Mouse (Mus musculus): ENCODE results near the gene Olfr30.
"Not testable (repeated sequence)": the region's sequence is repeated elsewhere in the genome, so short reads cannot be mapped to it uniquely, and the experiment has no call there.

Olfr30 gene

DNA sequence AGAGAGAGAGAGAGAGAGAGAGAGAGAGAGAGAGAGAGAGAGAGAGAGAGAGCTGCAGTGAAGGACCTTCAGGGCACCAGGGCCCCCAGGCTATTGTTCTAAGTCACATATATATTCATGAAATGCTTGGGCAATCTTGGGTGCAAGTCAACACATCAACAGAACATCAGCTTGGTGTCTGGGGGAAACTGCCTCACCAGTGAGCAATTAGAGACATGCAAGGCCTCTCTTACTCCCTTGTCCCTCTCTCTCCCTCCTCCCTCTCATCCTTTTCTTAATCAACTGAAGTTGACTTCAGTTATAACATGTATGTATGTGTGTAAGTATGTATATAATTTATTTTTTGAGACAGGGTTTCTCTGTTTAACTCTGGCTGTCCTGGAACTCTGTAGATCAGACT is at the start of gene Olfr30:
TSS of gene Olfr30 (minus strand) at position 101 of the 400 bp plus-strand sequence.
- DNase-seq (ENCODE audit: low spot score in 2 of 2): no peak

DNA sequence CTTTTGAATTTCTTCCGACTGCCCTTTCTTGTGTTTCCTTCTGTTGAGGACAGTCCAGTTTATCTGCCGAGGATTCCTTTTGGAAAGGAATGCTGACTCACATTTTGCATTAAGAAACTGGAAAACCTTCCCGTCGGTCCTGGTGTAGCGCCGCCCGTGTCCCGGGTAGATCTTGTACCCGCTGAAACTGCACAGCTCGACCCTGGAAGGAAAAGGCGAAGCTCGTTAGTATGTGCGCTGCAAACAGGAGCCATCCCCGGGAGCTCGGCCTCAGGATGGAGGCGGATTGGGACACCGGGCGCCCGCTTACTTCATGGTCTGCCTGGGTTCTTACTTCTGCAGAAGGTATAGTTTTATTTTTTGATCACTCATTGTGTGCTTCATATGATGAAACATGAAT is 47.0 kb upstream of the Olfr30 start:
- DNase-seq (ENCODE audit: low spot score in 2 of 2): not testable (repeated sequence)

DNA sequence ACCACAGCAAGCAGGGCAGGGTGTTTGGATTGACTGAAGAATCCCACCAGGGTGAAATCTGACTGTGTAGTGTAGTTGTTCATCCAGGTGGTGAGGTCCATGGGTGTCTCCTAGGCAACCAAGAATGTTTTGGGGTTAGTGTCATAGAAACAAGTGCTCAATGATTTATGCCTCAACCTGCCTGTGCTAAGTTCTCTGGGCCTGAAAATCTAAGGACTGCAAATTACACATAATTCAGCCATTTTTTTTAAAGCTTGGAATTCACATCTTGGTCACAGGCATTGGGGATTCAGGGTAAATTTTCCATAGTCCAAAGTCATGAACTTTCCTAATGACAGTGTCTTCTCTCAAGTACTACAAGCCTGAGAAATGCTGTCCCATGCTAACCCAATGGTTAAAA is 40.4 kb upstream of the Olfr30 start, which contains the start of gene Olfr331:
TSS of gene Olfr331 (minus strand) at position 101 of the 400 bp plus-strand sequence.
- DNase-seq (ENCODE audit: low spot score in 2 of 2): not testable (repeated sequence)

DNA sequence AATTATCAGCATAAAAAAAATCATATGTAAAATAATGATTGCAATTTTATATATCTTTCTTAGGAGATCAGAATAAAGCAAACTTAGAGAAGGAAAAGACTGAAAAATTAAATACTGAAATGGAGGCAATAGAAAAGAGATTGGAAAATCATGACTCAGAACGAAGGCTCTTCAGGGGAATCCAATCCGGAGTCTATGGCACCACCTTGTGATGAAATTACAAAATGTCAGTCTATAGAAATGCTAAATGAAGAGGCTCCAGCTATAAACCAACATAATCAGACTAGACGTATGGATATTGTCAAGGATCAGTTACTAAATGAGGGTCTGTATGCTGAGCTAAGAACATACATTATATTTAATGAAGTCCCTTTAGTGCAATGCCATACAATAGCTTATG is 37.2 kb upstream of the Olfr30 start:
- DNase-seq (ENCODE audit: low spot score in 2 of 2): no peak

DNA sequence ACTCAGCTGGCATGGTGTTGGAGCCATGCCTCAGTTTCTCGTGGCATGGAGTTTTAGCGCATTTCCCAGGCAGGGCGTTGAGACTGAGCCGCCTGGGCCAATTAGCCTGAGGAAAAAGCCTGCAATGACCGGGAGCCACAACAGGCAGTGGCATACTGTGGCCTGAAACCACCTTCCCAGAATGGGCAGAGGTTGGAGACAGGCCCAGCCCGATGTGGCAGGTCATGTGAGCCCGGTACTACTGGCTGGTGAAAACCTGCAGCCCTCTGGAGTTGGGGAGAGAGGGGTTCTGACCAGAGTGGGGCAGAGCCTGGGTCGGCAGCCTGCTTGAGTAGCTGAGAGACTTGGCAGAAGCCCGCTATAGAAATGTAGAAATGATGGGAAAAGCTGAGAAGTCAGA is 36.7 kb upstream of the Olfr30 start:
- no peak for DNase-seq (ENCODE audit: low spot score in 2 of 2)

DNA sequence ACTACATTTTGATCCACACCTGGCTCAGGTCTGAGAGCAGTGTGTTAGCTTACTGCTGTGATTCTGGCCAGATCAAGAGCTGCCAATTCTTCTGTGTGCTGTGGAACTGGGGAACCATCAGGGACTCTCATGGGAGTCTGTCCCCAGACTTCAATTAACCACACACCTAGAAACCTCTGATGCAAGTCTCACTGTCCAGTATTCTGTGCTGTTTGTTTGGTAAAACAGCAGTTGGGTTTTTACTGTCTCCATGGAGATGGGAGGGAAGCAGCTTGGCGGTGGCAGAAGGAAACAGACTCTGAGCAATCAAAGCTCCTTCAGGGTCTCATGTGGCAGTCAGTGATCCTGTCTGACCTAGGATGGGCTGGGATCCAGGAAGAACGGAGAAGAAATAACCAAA is 30.4 kb upstream of the Olfr30 start, which contains the start of gene Olfr332:
TSS of gene Olfr332 (minus strand) at position 101 of the 400 bp plus-strand sequence.
- DNase-seq (ENCODE audit: low spot score in 2 of 2): no peak

DNA sequence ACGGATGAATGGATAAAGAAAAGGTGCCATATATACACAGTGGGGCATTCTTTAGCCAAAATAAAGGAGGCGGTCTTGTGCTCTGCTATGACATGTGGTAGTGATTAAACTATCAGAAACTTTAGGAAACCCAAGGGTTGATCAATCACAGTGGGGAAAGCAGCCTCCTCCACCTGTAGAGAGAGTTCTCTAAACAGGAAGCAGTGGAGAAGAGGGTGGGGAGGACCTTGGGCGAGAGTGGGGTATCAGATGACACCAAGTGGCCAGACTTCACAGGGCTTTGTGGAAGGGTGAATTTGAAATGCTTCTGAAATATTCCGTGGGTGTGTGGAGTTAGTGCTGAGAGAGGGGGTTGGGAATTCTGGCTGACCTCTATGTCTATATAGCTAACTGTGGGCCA is 8.5 kb downstream of the Olfr30 start:
- no peak for DNase-seq (ENCODE audit: low spot score in 2 of 2)

DNA sequence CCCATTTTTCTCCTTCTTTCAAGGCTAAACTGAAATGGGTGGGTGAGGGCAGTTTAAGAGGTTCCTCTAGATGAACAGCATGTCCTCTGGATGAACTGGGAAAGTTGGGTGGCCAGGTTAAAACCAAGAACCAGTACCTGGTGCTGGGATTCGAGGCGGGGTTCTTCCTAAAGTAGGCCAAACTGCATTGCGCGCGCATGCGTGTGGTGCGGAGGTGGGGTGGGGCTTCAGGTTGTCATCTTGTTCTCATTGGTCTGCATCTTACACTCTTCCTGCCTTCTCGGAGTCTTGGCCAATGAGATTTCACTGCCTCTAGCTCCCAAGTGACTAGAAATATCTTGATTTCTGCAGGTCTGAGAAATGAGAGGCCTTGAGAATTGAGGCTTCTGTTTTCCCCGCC is 9.3 kb downstream of the Olfr30 start, which contains the start of gene Lypd9:
TSS of gene Lypd9 (minus strand) at position 165 of the 400 bp plus-strand sequence.
- no peak for DNase-seq (ENCODE audit: low spot score in 2 of 2)

DNA sequence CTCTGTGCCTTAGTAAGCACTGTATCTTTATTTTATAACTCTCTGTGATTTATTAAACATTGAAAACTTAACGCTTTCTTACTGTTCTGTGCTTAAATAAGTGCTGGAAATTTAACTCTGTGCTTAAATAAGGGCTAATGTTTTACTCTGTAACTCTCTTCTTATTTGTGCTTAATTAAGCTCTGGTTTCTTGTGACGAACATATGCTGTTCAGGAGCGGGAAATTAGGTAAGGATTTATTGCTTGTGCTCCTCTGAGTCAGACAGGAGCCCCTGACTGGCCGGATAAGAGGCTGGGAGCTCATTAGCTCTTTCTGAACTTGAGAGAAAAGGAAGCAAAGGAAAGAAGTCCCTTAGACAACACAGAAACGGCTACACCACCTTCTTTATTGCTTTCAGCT is 24.2 kb downstream of the Olfr30 start:
- DNase-seq (ENCODE audit: low spot score in 2 of 2): no peak

DNA sequence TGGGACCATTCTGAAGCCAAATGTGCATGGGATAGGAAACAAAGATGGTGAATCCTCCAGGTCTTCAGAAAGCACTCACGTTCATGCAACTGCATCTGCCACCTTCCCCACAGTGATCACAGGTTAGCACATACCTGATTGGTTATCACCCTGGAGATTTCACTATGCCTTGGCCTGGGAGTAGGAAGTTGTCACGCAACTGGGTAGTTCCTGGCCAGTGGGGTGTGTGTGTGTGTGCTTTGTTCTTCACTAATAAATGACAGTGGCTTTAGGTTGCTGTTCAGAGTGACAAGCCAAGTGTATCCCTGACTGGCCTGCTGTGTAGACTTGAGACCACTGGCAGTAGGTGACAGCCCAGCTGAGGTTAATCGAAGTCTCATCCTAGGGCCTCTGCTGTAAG is 29.8 kb downstream of the Olfr30 start, which contains the start of gene Gm12253:
TSS of gene Gm12253 (plus strand) at position 301 of the 400 bp plus-strand sequence.
- DNase-seq (ENCODE audit: low spot score in 2 of 2): no peak

DNA sequence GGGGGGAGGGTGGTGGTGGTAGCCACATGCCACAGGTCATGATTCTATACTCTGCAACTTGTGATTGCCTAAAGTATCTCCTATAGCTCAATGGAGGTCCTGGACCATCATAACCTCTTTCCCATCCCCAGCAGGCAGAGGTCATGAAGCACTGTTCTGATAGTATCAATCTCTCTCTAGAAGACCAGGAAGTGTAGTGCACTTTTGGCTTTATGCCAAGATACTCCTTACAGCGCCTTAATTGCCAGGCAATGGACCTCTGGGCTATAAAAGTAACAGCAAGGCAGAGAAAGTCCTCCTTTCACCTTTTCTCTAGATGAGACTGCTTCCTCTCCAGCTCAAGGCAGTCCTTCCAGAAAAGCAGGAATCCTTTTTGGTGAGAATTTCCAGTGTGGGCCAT is 41.3 kb downstream of the Olfr30 start, which contains the start of gene 1810065E05Rik:
TSS of gene 1810065E05Rik (plus strand) at position 297 of the 400 bp plus-strand sequence.
- no peak for DNase-seq (ENCODE audit: low spot score in 2 of 2)

DNA sequence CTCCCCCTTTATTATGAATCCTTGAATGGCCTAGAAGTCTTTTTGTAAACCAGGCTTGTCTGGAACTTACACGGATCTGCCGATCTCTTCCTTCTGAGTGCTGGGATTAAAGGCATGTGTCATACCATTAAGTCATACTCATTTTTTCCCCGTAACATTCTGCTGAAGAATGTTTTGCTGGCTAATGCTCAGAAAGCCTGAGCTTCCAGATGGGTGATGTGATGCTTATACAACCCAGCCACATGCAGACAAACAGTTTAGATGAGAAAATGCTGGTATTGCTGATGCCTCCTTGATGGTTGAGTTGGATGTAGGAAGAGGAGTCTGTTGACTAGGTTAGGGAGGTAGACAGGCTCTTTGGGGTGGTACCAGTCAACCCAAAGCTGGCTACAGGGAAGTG is 43.7 kb downstream of the Olfr30 start:
- DNase-seq (ENCODE audit: low spot score in 2 of 2): no peak

DNA sequence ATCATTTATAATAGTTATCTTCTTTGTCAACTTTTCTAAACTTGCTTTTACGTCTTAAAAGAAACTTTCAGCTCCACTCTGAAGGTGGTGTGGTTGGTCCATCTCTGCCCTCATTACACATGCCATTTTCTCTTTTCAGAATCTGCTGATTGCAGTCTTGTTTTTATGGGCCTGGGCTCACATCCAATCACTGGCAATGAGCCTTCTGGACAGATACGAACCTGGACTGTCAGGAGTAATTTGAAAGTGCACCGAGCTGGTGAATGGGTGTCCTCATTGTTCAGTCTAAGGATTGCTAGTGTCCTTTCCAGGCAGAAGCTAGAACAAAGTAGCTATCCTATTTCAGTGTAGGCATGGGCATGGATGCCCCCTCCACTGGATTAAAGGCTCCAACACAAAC is 54.0 kb downstream of the Olfr30 start:
- DNase-seq (ENCODE audit: low spot score in 2 of 2): no peak

All from frontal cortex, postnatal 14 days (tissue).